Mouse (Mus musculus) megakaryocyte-erythroid progenitor cell, adult 5-6 weeks (primary cell): ENCODE results near the gene Efna4. TPM values are rescaled to one million over a fixed set of nuclear protein-coding genes. Genes with fewer than 3 reads are reported as not detected.

Experiments used
- ATAC-seq: replicated peaks from 2 replicates; pipeline ENCODE4 v1.8.0; 2016; ENCODE audit warnings: mild to moderate bottlenecking, inconsistent platforms; ENCODE audit not compliant: severe bottlenecking, poor library complexity, low FRiP score, low TSS enrichment
- total RNA-seq, 2 experiments: library from RNA; stranded (forward) in 1 of 2; stranded (reverse) in 1 of 2; fragments of 200-1000, 215-1000 nt in 1 of 2; fragments of >200 nt in 1 of 2; fragmentation: Nextera tagmentation in 1 of 2; gene quantifications; 2 replicates each; pipeline ENCODE4 v1.2.3; 2014 to 2017

Gene Efna4
- total RNA-seq, 2 experiments from 2014 or later = not detected

DNA sequence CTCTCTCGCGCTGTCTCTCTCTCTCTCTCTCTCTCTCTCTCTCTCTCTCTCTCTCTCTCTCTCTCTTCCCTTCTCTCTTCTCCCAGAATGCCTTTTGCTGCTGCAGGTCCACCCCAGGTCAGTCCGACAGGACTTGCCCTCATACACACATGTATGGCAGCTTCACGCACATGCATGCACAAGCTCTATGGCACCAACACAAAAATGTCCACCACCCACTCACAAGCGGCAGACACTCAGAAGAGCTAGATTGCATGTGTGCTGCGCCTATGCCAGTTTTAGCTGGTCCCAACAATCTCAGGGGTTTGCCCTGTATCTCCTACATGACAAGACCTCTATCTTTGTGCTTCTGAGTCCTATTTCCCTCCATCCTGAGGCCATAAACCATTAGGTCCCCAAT, 20.6 kb downstream of the Efna4 start:
- ATAC-seq = no peak

DNA sequence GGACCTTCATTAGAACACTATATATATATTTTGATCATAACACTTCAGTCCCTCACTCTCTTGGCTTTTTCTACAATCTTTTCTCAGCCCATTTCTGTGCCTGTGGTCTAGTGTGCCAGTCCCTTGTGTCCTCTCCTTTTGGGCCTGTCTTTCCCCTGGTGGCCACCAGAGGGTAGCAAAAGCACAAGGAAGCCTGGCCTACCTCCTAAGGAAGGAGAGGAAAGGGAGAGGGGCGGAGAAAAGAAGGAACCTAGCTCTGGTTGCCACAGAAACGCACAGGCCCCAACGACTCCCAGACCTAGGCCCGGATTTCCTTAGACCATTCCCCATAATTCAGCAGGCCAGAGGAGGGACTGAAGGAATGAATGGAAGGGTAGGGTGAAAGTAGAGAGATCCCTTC, 21.0 kb downstream of the Efna4 start:
- ATAC-seq = peak; percentile 63

DNA sequence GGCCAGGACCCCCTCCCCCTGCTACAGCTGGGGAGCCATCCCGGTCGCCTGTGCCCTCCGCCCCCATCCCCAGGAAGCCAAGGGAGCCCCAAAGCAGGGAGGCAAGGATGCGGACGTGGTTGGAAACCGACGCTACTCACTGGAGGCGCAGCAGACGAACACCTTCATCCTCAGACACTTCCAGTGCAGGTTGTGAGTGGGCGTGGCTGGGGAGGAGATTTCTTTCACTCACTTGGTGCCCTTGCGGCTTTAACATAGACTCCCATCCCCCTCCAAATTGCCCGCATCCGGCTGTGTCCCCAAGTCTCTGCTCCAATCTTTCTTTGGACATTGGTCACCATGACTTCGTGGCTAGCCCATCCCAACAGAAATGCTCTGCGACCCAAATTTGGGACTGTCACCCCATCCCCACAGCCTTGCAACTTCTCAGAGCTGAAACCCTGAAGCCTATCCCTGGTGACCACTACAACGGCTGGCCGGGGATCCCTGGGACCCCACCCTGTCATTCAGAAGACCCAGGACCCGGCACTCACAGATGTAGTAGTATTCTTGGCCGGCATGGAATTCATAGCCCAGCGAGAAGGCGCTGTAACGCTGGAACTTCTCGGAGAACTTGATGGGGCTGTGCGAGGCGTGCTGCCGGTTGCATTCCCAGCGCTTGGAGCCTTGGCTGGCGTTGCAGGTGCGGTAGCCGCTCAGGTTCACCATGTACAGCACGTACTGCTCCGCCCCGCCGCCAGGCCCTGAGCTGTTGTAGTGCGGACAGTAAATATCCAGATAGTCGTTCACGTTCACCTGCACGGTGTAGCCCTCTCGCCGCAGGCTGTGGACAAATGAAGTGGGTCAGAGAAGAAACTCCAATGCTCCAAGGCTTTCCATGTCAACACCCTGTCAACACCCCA, 21.6 kb downstream of the Efna4 start:
- ATAC-seq = no peak

DNA sequence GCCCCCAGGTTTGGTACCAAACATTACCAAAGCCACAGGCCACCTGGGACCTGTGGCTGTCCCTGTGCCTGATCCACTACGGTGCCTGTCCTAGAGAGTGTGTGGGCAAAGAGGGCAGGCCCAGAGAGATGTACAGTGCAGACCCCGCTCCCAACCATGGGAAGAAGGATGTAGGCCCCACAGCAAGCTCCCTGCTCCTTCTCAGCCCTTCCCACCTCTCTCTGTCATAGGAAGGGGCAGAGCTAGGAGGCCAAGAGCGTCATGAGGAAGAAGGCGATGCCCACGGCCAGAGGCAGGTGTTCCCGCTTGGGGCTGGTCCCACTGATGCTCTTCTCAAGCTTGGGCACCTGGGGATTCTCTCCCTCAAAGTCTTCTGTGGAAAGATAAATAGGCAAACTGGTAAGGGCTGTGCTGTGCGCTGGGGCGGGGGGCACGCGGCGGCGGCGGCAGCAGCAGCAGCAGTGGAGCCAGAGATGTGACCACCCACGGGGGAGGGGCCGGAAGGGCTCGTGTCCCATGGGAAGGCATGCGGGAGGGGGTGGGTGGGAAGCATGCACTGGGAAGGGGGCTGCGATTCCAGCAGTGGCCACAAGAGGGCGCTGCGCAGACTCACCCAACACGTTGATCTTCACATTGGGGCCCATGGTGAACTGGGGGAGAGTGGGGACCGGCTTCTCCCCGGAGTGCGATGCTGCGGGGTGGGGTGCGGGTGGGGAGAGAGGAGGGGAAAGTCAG, 22.5 kb downstream of the Efna4 start:
- peak; percentile 33; the same call in 1 of the 2 replicates for ATAC-seq

DNA sequence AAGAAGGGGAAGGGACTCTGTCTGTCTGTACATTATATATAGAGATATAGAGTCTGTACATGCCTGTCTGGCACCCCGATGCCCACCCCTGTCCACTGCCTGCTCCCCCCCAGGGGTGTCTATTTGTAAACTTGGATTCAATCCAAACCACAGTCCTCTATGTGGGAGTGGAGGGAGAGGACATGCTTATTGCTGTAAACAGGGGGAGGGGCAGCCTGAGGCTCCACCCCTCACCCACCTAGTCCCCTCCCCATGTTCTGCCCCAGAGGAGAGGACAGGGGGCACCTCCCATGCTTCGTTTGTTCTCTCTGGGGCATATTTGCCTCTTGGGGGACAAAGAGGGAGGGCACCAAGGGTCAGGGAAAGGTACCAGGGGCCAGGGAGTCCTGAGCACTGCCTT, 23.0 kb downstream of the Efna4 start:
- ATAC-seq = no peak

DNA sequence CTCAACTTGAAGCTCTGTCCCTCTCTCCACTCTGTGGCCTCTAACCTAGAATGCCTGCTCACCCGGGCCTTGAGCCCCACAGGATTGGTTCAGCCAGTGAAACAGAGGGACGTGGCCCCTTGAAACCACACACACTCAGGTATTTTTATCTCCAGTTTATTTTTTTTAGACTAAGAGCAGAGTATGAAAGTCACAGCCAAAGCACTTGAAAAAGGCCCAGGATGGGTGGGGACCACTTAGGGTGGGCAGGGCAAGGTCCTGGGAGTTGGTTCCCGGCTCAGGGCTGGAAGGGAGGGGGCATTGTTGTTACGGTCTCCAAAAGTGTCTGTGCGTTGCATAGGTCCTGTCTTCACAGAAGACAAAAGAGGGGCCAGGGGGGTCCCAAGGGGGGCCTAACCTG, 23.5 kb downstream of the Efna4 start:
- no peak for ATAC-seq

DNA sequence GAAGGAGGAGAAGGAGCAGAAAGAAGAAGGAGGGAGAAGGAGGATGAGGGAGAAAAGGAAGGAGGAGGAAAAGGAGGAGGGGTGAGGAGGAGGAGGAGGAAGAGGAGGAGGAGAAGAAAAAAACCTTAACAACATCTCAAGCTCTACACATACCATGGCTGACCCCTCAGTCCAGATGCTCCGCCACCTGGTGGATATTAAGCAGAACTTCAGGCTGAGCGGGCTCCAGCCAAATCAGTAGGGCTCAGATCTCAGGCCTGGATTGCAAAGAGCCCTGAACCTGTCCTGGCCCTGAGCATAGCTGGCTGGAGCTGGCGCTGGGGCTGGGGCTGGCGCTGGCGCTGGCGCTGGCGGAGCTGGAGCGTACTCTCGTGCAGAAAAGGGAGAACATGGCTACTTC, 29.7 kb downstream of the Efna4 start:
- ATAC-seq = peak; percentile 92

DNA sequence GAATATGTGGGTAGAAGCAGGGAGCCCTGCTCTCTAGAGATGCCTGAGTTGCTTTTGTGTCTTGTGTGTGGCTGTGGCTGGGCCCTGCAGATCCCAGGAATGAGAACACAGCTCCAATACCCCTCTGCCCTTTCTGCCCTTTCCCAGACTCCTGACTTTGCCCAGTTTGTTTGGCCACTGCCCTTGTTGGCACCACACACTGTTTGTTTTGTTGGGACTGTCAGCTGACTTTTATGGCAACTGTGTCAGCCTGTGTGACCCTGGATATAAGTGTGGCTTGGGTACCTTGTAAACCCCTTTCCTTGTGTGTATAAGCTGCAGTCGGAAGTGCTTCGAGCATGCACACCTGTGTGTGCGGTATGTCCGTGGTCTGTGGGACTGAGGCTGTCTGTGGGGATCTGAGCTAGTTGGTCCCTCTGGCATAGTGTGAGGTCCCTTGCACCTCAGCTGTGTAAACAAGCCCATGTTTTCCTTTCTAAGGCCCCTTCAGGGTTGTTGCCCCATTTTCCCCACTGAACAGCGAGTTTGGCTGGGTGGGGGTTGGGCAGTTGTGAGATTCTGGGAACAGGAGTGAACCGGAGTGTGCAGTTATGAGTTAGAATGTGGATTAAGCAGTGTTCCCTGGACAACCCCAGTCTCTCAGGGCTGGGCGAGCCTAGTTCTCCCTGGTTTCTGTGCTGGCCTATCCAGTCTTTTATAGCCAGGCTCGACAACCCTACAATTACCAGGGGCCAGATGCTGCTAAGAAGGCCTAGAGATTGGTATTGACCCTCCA, 32.1 kb downstream of the Efna4 start:
- no peak for ATAC-seq

DNA sequence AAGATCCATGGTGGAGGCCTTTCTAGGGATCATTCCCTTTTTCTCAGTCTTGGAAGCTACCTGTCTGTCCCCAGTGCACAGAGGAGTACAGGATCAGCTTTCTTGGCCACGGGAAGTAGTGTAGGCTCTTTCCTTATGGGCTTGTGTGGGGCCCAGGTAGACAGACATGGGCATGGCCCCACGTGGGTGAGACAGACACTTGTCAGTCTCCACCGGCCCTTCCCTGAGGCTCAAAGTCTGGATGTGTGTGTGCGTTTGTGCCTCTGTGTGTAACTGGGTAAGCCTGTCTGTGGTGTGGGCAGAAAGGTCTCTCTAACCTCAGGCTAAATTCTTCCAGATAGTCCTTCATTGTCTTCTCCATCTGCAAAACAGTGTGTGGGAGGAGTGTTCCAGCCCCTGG, 32.7 kb downstream of the Efna4 start:
- ATAC-seq = no peak

DNA sequence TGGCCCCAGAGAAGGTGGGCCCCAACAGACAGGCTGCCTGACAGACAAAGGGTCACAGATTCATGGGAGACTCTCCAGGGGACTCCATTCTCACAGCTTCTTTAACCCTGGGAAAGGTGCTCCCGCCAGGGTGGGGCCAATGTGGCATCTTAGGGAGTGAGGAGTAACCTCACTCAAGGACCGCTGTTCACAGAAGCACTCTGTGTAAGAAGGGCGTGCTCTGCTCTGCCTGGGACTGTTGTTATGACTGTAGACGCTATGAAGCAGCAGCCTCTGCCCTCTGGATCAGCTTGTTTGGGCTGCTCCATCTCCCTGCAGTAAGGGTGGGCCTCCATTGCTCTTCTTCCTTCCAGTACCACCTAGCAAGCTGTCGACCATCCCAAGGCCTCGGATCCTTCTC, 33.4 kb downstream of the Efna4 start:
- ATAC-seq = no peak

DNA sequence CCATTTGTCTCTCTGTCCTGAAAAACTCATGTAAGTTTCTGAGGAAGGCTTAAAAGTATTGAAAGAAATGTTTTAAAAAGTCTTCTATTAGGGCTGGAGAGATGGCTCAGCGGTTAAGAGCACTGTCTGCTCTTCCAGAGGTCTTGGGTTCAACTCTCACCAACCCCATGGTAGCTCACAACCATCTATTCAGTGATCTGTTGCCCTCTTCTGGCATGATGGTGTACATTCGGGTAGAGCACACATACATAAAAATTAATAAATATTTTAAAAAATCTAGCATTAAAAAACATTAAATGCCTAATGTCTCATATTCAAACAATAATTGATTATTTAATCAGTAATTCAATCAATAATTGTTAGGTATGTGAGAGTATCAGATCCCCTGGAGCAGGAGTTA, 37.3 kb downstream of the Efna4 start:
- no peak for ATAC-seq

DNA sequence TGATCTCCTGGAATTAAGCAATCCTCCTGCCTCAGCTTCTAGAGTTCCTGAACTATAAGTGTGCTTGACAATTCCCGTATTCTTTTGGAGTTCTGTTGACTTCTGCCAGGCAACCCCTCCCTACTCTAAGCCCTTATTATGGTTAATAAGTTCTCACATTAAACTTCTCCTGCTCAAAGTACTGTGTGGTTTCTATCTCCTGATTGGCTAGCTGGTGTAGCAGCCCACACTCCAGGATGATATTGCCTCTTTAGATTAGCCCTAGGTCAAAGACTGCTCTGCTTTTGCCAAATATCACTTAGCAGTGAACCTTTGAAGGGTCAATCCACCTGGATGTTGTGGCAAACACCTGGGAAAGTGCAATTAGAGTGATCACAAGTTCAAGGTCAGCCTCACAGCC, 37.8 kb downstream of the Efna4 start:
- no peak for ATAC-seq

DNA sequence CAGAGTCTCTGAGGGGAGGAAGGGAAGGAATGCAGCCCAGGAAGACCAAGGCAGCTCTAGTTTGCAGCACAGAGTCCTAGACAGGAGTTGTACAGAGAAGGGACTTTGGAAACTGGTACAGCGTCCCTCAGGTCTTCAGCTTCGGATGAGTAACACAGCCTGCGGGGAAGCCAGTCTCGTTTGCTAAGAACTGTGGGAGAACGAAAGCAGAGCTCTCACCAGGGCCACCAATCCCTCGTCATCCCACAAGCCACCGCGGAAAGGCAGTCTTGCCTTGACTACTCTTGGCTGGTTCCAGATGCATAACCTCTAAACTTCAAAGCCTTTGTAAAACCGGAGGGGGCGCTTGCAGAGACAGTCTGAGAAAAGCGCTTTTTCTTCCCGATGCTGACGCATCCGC, 38.3 kb downstream of the Efna4 start:
- no peak for ATAC-seq

DNA sequence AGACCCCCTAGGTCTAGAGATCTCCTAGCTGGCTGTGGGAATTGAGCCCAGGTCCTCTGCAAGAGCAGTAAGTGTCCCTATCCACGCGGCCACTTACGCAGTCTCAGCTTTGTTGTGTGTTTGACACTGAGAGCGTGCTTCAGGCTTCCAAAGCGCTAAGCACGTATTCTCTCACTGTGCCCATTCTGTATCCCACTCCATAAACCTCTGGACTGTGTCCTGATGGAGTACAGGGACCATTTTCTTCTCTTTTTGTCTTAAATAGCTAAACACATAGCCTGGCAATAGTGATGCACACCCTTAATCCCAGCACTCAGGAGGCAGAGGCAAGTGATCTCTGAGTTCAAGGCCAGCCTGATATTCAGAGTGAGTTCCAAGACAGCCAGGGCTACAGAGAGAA, 38.9 kb downstream of the Efna4 start:
- ATAC-seq = no peak

DNA sequence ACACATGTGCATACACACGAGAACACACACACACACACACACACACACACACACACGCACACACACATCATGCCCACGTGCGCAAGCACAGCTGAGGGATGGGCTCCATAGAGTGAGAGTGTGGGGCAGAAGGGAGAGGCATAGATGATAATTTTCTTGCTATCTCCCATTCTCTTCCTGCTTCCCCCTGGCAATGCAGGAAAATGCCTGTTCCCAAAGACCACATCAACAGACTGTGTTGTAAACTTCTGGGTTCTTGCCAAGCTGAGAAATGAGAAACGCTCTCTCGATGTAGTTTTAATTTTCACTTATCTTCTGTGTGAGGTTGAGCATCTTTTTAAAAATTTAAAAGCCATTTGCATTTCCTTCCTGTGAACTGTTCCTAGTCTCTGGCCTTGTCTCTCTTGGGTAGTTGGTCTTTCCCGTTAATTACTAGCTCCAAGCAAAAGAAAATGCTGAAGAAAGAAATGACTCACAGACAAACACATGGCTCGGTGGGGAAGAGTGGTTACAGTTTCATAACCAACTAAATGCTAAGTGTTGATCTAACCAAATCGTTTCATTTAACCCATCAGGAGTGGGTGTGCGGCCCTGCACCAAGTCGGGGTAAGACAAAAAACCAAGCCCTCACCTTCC, 40.9 kb downstream of the Efna4 start:
- ATAC-seq = no peak

DNA sequence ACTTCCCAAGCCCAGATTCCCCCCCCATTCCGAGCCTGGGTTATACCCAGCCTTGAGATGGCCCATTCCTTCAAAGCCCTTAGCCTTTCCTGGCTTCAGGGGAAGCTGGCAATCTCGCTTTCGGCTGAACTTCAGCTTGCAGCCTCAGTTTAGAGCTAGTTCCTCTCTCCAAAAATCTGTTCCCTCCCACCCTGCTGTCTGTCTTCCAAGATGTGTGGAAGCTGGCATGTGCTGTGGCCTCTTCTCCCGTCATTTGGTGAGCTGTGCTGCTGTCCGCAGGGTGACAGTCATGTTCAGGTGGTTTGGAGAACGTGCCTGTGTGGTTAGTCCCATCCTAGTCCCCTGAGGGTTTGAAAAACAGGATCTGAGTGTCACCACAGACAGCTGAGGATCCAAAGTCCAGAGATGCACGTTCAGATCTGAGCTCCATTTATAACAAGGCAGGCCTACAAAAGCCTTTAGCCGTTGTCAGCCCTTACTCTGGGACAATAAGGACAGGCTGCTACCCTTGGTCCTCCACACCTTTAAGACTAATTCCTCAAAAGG, 42.1 kb downstream of the Efna4 start:
- ATAC-seq = no peak

DNA sequence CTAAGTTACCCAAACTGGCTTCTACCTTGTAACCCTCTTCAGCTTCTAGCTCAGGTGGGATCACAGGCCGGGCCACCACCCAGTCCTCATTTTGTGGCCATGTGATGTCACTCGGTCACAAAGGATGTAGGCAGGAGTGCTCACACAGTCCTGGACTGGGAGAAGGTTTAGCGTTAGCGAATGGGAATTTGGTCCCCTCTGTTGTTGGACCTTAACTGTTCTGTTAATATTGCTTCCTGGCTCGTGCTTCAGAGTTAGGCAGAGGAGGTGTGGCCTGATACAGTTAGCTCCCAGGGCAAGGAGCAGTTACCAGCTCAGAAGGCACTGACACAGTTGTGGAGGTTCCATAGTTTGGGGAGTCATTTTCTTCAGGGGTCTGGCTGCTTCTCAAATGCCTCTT, 43.6 kb downstream of the Efna4 start:
- ATAC-seq = no peak

DNA sequence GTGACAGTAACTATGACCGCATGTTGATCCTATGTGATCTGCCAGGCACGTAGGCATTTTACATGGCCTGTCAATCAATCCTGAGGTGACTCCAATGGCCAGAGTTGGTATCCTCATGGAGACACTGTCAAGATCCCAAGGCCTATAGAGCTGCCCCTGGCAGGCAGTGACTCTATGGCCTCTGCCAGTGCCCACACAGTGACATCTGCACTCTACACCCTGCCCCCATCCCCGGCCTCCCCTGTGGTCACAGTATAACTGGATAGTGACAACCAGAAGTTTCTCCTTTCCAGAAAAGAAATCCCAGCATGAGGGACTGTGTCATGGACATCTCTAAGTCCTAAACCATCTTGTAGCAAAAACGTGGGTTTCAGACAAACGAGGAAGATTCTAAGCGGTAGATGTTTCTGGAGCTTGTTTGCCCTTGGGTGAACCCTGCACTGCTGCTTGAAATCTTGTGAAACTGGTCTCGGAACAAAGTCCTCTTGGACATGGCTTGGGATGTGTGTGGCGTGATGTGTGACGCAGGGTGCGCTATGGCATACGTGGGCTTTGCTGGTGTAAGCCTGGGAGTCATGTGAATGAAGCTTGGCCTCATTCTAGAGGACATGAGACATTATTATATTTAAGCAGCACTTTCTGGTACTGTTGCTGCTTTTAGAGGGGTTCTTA, 44.4 kb downstream of the Efna4 start:
- ATAC-seq = no peak

DNA sequence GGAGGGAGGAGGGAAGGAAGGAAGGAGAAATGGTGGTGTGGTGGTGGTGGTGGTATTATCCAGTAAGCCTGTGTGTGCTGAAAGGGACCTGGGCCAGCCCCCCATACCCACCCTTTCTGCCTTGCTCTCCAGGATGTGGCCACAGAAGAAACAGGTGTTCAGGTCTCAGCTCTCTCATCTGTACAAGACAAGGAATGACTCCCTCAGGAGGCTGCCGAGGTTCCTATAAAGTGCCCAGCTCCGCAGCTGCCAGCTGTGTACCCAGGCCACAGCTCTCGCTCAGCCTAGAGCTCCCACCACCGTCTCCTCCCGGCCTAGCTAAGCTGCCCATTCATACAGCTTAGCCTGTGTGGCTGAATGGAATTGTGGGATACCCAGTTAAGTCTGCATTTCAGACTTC, 45.5 kb downstream of the Efna4 start:
- no peak for ATAC-seq
